Mouse (Mus musculus) CD8-positive naive resting alpha-beta T cell, adult 2 months (primary cell): ENCODE measurements around the gene Catip.
"Not testable (repeated sequence)": the region's sequence is repeated elsewhere in the genome, so short reads cannot be mapped to it uniquely, and the experiment has no call there.

Experiments
- DNase-seq, 2 experiments: peaks; one replicate each; pipeline ENCODE4 v3.0.0; 2022; ENCODE audit warnings: low read depth in 2 of 2, low spot score in 2 of 2

Gene Catip

DNA sequence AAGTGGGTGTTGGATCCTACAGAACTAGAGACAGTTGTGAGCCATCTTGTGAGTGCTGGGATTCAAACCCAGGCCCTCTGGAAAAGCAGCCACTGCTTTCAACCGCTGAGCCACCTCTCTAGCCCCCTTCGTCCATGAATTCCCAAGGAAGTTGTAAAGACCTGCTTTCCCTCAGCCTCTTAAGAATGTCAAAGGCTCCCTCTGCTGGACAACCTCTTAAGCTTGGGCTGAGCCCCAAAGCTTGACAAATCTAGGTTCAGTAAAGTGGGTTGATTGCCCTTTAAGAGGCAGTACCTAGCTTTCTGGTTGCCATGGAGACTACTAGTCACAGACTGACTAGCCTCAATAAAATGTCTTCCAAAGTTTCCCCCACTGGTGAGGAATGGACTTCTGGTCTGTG lies at the start of gene Catip:
TSS of gene Catip (plus strand) at position 297 of the 400 bp plus-strand sequence.
- DNase-seq = peak; percentile 28 to 46

DNA sequence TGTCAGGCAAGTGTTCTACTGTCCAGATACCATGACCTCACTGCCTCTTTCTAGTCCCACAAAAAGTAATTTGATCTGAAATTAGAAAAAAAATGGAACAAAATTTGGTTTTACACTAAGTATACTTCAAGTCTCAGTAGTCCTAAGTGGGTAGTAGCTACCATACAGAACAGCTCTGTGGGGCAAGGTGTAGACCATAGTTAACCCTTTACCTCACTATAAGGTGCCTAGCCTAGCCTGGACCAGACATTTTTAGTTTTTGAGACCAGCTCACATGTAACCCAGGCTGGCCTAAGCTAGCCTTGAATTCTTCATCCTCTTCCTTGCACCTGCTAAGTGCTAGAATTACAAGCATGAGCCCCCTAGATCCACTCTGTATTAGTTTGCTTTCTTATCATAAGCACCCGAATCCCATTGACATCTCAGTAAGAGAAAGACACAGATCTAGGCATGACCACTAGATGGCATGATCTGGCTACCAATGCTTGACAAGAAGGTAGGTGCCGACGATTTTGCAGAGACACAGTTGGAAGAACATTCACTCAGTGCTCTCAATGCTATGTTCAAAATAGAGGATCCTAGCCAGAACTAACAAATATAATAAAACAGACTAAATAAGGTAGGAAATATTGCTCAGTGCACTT lies 48.7 kb upstream of the Catip start:
- DNase-seq = peak; percentile 50 to 65

DNA sequence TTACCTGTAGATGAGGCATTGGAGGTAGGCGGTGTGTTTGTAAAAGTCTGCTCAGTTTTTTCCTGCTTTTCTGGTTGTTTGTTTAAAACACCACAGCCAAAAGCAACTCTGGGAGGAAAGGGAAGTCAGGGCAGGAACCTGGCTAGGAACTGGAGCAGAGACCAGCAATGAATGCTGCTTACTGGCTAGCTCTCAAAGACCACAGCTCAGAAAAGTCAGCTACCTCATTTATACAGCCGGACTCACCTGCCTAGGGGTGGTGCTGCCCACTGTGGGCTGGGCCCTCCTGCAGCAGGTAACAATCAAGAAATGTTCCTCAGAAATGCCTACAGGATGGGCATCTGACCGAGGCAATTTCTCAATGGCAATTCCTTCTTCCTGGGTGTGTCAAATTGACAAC lies 47.1 kb upstream of the Catip start:
- DNase-seq = no peak

GRCm38 (mm10) chr1:74316114-74316827 lies 45.6 kb upstream of the Catip start:
- DNase-seq = no peak

DNA sequence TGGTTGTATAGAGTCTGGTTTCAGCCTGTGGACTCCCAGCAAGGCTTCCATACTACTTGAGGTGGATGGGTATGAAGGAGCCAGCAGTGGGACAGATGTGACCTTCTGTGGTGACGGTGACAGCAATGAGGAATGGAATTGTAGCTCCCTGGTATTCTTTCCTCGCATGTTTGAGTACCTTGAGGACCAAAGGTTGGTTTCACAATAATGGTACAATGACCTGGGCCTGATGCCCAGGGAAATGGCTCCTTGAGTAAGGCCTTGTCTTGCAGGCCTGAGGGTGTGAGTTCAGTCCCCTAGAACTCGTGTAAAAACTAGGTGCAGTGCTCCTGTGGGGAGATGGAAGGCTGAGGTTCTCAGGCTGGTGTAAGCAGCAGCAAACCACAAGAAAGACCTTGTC lies 43.2 kb upstream of the Catip start:
- no peak for DNase-seq

GRCm38 (mm10) chr1:74321396-74321795 lies 40.5 kb upstream of the Catip start:
- DNase-seq = no peak

GRCm38 (mm10) chr1:74326916-74327315 lies 35.0 kb upstream of the Catip start:
- not testable (repeated sequence) for DNase-seq

DNA sequence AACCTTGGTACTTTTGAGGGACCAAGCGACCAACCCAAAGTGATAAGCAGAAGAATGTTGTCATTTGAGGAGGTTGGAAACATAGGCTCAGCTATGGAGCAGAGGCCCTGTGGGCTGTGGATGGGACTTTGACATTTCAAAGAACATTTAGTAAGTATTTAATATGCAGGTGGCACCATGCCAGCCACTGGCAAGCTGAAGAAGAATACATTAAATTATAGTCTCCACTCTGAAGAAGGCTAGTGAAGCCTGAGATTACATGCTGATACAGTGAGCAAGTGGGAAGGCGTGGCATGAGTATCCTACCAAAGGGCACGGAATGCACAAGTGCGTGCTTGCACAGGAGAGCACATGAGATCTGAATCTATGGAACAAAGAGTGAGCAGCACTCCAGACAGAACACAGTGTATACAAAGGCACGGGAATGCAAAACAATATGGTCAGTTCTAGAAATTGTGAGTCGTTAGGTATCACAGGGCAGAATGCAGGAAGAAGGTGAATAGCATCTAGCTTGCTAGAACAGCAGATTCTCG lies 31.9 kb upstream of the Catip start:
- DNase-seq = no peak

- DNase-seq = no peak
Observed at GRCm38 (mm10) chr1:74331046-74331681, 30.7 kb upstream of the Catip start.

DNA sequence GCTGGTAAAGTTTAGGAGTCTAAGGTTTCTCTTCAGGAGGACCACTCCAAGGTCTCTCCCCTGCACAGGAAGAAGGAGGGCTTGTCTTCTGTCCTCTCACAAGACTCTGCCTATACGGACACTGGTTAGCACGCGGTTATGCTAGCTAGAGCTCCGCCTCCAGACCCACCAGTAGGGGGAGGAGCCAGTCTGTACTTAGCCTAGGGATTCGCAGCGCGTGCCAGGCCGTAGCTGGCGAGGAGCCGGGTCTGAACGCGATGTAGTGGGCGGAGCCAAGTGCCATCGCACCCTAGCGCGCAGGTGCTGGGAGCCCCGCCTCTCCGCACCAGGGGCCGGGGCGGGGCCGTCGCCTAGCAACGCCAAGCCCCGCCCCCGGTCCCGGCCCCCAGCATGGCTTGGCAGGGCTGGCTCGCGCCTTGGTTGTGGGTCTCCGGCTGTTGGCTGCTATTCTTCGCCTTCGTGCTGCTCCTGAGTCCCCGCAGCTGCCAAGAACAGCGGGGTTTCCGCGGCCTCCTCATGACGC lies 29.6 kb upstream of the Catip start:
- DNase-seq = peak; percentile 79 to 85

DNA sequence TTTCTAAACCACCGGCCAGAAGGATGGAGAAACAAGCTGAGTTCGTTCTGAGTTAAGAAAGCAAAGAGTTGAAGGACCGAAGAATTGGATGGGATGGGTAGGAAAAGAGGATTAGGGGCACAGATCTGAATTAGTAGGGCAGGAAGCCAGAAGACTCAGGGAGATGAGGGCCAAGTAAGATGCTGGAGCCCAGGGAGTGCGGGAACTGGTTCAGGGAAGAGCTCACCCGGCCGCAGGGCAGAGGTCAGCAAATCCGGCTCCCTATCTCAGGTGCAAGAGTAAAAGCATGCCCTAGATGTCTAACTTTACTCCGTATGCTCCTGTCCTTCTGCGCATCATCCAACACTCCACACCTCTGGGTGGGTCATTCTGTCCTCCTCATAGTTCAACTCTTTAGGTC lies 29.0 kb upstream of the Catip start:
- peak in 1 of 2 experiments; percentile 4 for DNase-seq

DNA sequence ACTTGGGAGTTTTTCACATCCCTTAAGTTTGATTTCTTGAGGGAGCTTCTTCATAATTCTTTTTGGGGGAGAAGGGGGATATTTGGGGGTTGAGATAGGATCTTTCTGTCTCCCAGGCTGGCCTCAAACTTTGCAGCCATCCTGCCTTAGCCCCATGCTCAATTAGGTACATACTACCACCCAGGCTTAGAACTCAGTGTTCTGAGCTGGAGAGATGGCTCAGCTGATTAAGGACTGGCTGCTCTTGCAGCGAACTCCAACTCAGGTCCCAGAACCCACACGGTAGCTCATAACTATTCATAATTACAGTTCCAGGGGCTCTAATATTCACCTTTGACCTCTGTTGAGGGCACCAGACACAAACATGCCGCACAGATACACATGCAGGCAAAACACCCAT lies 27.3 kb upstream of the Catip start:
- no peak for DNase-seq

DNA sequence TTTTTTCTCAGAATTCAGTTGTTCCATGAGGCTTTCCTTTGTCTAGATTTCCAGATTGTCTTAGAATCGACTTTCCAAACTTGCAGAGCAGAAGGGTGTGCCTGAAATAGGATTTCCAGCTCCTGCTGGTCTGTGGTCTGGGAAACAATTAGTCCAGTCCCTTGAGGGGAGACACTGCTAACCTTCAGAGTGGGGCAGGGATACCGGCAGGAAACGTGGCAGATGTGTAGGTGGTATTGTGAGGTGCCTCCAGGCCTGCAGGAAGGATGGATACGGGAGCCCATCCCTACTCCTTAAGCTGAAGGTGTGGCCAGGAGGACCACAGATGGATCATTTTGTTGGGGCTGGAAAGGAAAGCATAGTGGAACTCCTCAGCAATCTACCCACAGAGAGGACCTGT lies 26.9 kb upstream of the Catip start:
- no peak for DNase-seq

GRCm38 (mm10) chr1:74335436-74336170 lies 26.3 kb upstream of the Catip start:
- no peak for DNase-seq

DNA sequence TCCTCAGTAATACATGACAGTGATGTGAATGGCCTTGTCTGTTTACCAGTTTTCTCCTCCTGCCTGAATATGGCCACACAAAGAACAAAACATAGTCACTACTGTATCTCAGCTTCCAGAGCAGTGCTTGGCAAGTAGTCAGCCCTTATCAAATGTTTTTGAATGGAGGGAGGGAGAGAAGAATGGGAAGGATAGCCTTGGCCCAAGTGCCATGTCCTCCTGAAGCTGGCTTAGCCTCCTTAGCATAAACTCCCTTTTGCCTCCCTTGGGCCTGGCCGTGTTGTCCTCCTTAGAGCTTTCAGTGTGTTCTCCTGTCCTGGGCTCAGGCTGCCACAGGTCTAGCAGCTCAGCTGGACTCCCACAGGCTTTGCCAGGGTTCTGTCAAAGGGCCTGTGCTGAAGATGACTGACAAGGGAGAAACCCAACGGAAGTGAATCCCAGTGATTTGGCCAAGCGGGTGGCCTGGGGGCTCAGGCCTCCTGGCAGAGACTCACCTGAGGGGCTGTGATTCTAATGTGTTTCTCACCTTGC lies 24.6 kb upstream of the Catip start:
- DNase-seq = no peak

DNA sequence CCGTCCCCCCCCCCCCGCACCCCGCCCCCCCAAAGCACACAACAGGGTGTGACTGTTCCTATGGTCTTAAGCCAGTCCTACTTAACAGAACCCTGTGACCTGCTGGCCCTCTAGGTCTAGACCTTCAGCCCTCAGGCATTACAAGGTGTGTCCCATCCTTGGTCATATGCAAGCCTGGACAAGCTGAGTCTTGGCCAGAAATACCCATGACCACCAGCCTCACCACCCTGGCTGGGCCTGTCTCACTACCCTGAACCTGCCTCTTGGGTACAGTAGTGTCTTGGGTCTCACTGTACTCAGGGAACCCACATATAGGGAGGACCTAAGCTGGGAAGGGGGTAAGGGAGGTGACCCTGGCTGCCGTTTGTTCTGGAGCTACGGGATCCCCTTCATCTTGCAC lies 23.9 kb upstream of the Catip start:
- no peak for DNase-seq

- DNase-seq = no peak
Observed at GRCm38 (mm10) chr1:74338626-74339025, 23.3 kb upstream of the Catip start.

DNA sequence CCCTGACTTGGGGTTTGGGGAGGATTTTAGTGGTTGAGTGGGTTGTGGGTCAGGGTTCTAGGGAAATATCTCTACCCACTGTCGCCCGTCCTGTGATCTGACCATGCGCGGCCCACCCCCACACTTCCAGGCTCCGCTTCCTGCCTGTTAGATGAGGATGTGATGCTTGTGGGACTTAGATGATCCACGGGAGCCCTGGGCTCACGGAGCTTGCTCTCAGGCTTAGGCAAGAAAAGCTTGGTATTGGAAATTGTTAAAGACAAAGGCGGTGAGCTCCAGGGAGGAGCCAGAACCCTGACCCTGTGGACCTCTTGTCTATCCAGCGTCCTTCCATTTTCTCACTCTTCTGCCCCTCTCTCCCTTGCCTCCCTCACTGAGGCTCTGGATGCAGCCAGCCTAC lies 22.0 kb upstream of the Catip start:
- DNase-seq = no peak

DNA sequence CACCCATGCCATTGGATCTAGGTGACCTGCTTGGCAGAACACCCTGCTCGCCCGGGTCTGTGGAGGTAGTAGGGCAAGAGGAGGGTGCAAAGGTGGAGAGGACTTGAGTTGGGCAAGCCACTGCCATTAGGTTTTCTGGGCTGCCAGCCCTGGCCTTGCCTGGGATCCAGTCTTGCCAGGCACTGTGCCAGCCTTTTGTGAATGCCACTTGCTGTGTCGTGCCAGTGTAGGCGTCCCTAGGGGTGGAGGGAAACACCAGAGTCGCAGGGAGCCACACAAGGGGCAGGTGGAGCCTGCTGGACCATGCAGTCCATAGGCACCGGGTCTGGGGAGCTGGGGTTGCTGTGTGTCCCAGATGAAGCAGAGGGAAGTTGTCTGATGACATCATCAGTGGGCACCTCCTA lies 21.5 kb upstream of the Catip start:
- DNase-seq = no peak

DNA sequence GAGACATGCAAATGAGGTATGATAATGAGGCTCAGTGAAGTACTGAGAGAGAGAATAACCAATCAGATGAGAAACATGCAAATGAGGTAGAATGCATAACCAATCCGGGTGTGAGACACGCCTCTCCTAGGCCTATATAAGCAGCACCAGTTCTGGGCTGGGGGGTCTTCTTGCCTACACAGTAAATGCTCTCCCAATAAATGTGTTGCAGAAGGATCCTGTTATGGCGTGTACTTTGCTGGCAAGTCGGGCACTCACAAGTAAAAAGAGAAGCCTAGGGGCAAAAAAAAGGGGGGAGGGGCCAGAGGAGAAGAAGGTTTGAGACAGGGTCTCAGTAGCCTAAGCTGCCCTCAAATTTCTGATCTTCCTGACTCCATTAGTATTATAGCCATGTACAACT lies 20.9 kb upstream of the Catip start:
- not testable (repeated sequence) for DNase-seq

DNA sequence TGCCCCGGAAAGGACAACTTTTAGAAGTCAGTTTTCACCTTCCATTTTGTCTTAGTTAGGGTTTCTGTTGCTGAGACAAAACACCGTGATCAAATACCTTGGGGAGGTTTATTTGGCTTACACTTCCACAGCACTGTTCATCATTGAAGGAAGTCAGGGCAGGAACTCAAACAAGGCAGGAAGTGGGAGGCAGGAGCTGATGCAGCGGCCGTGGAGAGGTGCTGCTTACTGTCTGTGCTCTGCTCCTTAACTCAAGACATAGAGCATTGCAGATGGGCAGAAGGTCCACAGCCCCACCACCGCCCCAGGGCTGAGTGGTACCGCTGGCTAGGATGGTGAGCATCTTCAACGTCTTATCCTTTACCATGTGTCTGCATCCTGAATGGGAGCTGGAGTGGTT lies 20.0 kb upstream of the Catip start:
- DNase-seq = no peak
